14 mouse cellular contexts compared by ENCODE assay signal in the genomic region with DNA sequence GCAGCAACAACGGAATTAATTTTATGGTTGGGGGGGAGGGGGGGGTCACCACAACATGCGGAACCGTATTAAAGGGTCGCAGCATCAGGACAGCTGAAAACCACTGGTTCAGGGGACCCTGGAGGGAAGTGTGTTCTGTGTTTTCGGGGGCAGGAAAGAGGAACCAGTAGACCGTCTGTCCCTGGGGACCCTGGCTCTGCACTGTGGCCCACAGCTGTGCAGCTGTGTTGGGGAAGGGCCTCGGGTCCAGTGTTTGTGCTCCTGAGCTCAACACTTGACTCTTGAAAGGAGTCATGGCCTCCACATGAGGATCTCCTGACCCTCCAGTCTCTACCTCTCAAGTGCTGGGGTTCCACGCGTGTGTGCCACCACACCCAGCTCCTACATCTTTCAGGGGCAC.
DNase-seq lines count a peak whose midpoint lies in the region; ATAC-seq and TF ChIP-seq lines count a peak whose summit lies in the region.
"Had no signal": no experiment of that assay in that cellular context is flagged by ENCODE, and none has a peak within 500 bp of the region (broad histone marks: within the 10 kb centered on the region; RNA-seq: fewer than 3 reads in every experiment).

No protein-coding gene starts in this region.

- WGBS in lung, postnatal 0 days = 68% methylated on average over 9 of the region's 9 CpGs
- WGBS in liver, postnatal 0 days (ENCODE audit: insufficient replicate concordance) = 42% methylated on average over 9 of the region's 9 CpGs
- WGBS in midbrain, embryonic 16.5 days = 84% methylated on average over 9 of the region's 9 CpGs

- no peaks in the 10 kb centered on the region for H3K9me3 ChIP-seq in lung, postnatal 0 days (ENCODE audit: low read length)
- H3K9me3 ChIP-seq in liver, postnatal 0 days (ENCODE audit: low read length) = no peaks in the 10 kb centered on the region
- H3K9me3 ChIP-seq in midbrain, embryonic 16.5 days (replicated peaks; ENCODE audit: control insufficient read depth, low read length, poor library complexity, severe bottlenecking) = no peaks in the 10 kb centered on the region
- H3K9me3 ChIP-seq: lung, embryonic 15.5 days; neural tube, embryonic 13.5 days had no signal

- H3K27ac ChIP-seq in lung, postnatal 0 days (ENCODE audit: low read length) = no peak overlapping the region
- H3K27ac ChIP-seq in liver, postnatal 0 days (ENCODE audit: low read depth) = peak overlapping the region; percentile 72
- no peak overlapping the region for H3K27ac ChIP-seq in midbrain, embryonic 16.5 days (ENCODE audit: low read length)
- H3K27ac ChIP-seq: layer of hippocampus, adult 2 months; lung, embryonic 15.5 days; neural tube, embryonic 13.5 days had no signal

- no peaks in the 10 kb centered on the region for H3K36me3 ChIP-seq in lung, postnatal 0 days (ENCODE audit: insufficient read depth, low read length)
- no peaks in the 10 kb centered on the region for H3K36me3 ChIP-seq in liver, postnatal 0 days (replicated peaks; ENCODE audit: insufficient read depth, low read length)
- H3K36me3 ChIP-seq in midbrain, embryonic 16.5 days (ENCODE audit: control insufficient read depth, insufficient read depth, low read length) = no peaks in the 10 kb centered on the region
- H3K36me3 ChIP-seq: lung, embryonic 15.5 days; neural tube, embryonic 13.5 days had no signal

- no peaks in the 10 kb centered on the region for H3K27me3 ChIP-seq in lung, postnatal 0 days (replicated peaks; ENCODE audit: insufficient read depth, low read length)
- no peaks in the 10 kb centered on the region for H3K27me3 ChIP-seq in liver, postnatal 0 days (ENCODE audit: insufficient read depth, low read length)
- H3K27me3 ChIP-seq in midbrain, embryonic 16.5 days (ENCODE audit: control insufficient read depth, insufficient read depth, low read depth, low read length) = peaks cover 9% of the 10 kb centered on the region
- H3K27me3 ChIP-seq: lung, embryonic 15.5 days had no signal

- no peak overlapping the region for H3K4me3 ChIP-seq in lung, postnatal 0 days (ENCODE audit: low read depth, low read length)
- no peak overlapping the region for H3K4me3 ChIP-seq in liver, postnatal 0 days (ENCODE audit: low read depth, low read length)
- H3K4me3 ChIP-seq in midbrain, embryonic 16.5 days (ENCODE audit: low read depth, low read length) = no peak overlapping the region
- H3K4me3 ChIP-seq: layer of hippocampus, adult 2 months; lung, embryonic 15.5 days; neural tube, embryonic 13.5 days had no signal

- no peak overlapping the region for H3K9ac ChIP-seq in lung, postnatal 0 days (replicated peaks; ENCODE audit: low read depth)
- no peak overlapping the region for H3K9ac ChIP-seq in liver, postnatal 0 days (replicated peaks)
- H3K9ac ChIP-seq in midbrain, embryonic 16.5 days (ENCODE audit: low read depth, low read length) = no peak overlapping the region
- H3K9ac ChIP-seq: lung, embryonic 15.5 days; neural tube, embryonic 13.5 days had no signal

- TF ChIP-seq CTCF in lung, postnatal 0 days (IDR thresholded peaks at IDR 0.05) = no peak
- TF ChIP-seq CTCF in liver, postnatal 0 days (IDR thresholded peaks at IDR 0.05; ENCODE audit: low read depth) = no peak

- DNase-seq in lung, postnatal 10 days = peak; percentile 38
- no peak for DNase-seq in lung, postnatal 0 days (ENCODE audit: low spot score)
- peak; percentile 24 for DNase-seq in gastrocnemius, postnatal 25 days
- peak; percentile 64 for DNase-seq in liver, postnatal 0 days
- DNase-seq in spleen, postnatal 4 days (ENCODE audit: low spot score in 2 of 2) = peak; percentile 78 to 89
- DNase-seq: cerebellum, adult 9-11 months; kidney, adult 9 months; midbrain, embryonic 14.5 days had no signal

- ATAC-seq in lung, postnatal 0 days = no peak
- peak; percentile 47; the same call in 1 of the 2 replicates for ATAC-seq in liver, postnatal 0 days
- no peak for ATAC-seq in cerebellum, adult (ENCODE audit: insufficient number of reproducible peaks, low FRiP score, low TSS enrichment)
- ATAC-seq in midbrain, embryonic 16.5 days = no peak
- ATAC-seq: forebrain, embryonic 16.5 days had no signal

- no peak overlapping the region for H3K4me2 ChIP-seq in lung, postnatal 0 days (replicated peaks; ENCODE audit: low read depth, low read length)
- no peak overlapping the region for H3K4me2 ChIP-seq in liver, postnatal 0 days (ENCODE audit: low read depth, low read length)
- no peak overlapping the region for H3K4me2 ChIP-seq in midbrain, embryonic 16.5 days (ENCODE audit: low read length)
- H3K4me2 ChIP-seq: lung, embryonic 15.5 days; neural tube, embryonic 13.5 days had no signal

- H3K4me1 ChIP-seq in lung, postnatal 0 days (ENCODE audit: insufficient read depth, low read depth, low read length) = no peaks in the 10 kb centered on the region
- peaks cover 46% of the 10 kb centered on the region for H3K4me1 ChIP-seq in liver, postnatal 0 days (ENCODE audit: insufficient read depth)
- no peaks in the 10 kb centered on the region; the same call in 1 of the 2 replicates for H3K4me1 ChIP-seq in midbrain, embryonic 16.5 days (ENCODE audit: control insufficient read depth, insufficient read depth, low read length)

- TF ChIP-seq EP300 in lung, postnatal 0 days (IDR thresholded peaks at IDR 0.05) = no peak
- TF ChIP-seq EP300 in liver, postnatal 0 days (IDR thresholded peaks at IDR 0.05; ENCODE audit: low read depth) = no peak
